Mouse (Mus musculus) forebrain, embryonic 12.5 days (tissue): ENCODE data around the gene Ccdc138. TPM values are rescaled to one million over a fixed set of nuclear protein-coding genes. Genes with fewer than 3 reads are reported as not detected.
"Not testable (repeated sequence)": the region's sequence is repeated elsewhere in the genome, so short reads cannot be mapped to it uniquely, and the experiment has no call there.

ENCODE experiments used
- ATAC-seq: fragments of 200-750 bp; cut with Nextera tagmentation; 2 replicates; pipeline ENCODE4 v1.8.0; 2017; ENCODE audit warnings: moderate TSS enrichment; ENCODE audit not compliant: low FRiP score
- H3K27ac ChIP-seq: fragments of 300-500 bp; sonication (generic); 2 replicates; pipeline ENCODE4 v1.5.1; 2016; ENCODE audit warnings: mild to moderate bottlenecking
- H3K27me3 ChIP-seq: fragments of 300-500 bp; sonication (generic); 2 replicates; pipeline ENCODE4 v1.6.1; 2016; ENCODE audit warnings: mild to moderate bottlenecking
- H3K36me3 ChIP-seq: fragments of 300-500 bp; sonication (generic); replicated peaks from 2 replicates; pipeline ENCODE4 v1.6.1; 2016; ENCODE audit warnings: mild to moderate bottlenecking
- H3K4me1 ChIP-seq: fragments of 300-500 bp; sonication (generic); 2 replicates; pipeline ENCODE4 v1.6.1; 2016
- H3K4me2 ChIP-seq: fragments of 300-500 bp; sonication (generic); 2 replicates; pipeline ENCODE4 v1.6.1; 2016; ENCODE audit warnings: mild to moderate bottlenecking, moderate library complexity
- H3K4me3 ChIP-seq: fragments of 300-500 bp; sonication (generic); replicated peaks from 2 replicates; pipeline ENCODE4 v1.5.1; 2016; ENCODE audit warnings: mild to moderate bottlenecking
- H3K9ac ChIP-seq: fragments of 300-500 bp; sonication (generic); 2 replicates; pipeline ENCODE4 v1.6.1; 2016; ENCODE audit warnings: mild to moderate bottlenecking
- H3K9me3 ChIP-seq: fragments of 300-500 bp; sonication (generic); 2 replicates; pipeline ENCODE4 v1.6.1; 2016
- WGBS: fragments of 180-500 bp; shearing (Covaris S2); methylation state at CpG from one replicate; pipeline ENCODE4 v1.1.7; 2016; 5-methylcytosine and 5-hydroxymethylcytosine counted together
- polyA plus RNA-seq: library from polyadenylated mRNA; unstranded; fragments of >200 nt; fragmentation: Nextera tagmentation; extraction: Ambion mirVana; gene quantifications from 2 replicates; pipeline ENCODE4 v1.2.1, GENCODE M21; 2016

Gene Ccdc138
- polyA plus RNA-seq, 1 experiment from 2014 or later, result 17.0 TPM

- H3K9ac ChIP-seq, result no peak overlapping the region
- 77% methylated on average over 10 of the region's 10 CpGs for WGBS
- no peak overlapping the region for H3K27ac ChIP-seq
- H3K27me3 ChIP-seq, result no peaks in the 10 kb centered on the region
- H3K4me3 ChIP-seq, result no peak overlapping the region
- no peaks in the 10 kb centered on the region for H3K4me1 ChIP-seq
- H3K9me3 ChIP-seq, result no peaks in the 10 kb centered on the region
- H3K4me2 ChIP-seq, result no peak overlapping the region
- H3K36me3 ChIP-seq, result peaks cover 36% of the 10 kb centered on the region
- no peak for ATAC-seq
Observed at GRCm38 (mm10) chr10:58530896-58531790, 33.4 kb downstream of the Ccdc138 start.

GRCm38 (mm10) chr10:58532177-58532576, 34.4 kb downstream of the Ccdc138 start:
- H3K4me1 ChIP-seq, result no peaks in the 10 kb centered on the region
- no peak overlapping the region for H3K4me3 ChIP-seq
- H3K4me2 ChIP-seq, result no peak overlapping the region
- H3K9ac ChIP-seq, result no peak overlapping the region
- no peak overlapping the region for H3K27ac ChIP-seq
- ATAC-seq, result no peak
- WGBS, result 93% methylated on average over 2 of the region's 2 CpGs
- H3K27me3 ChIP-seq, result no peaks in the 10 kb centered on the region
- peaks cover 36% of the 10 kb centered on the region for H3K36me3 ChIP-seq
- H3K9me3 ChIP-seq, result no peaks in the 10 kb centered on the region

- not testable (repeated sequence) for H3K4me1 ChIP-seq, ATAC-seq, H3K4me3 ChIP-seq, H3K27me3 ChIP-seq, H3K9me3 ChIP-seq, H3K27ac ChIP-seq, H3K9ac ChIP-seq, H3K4me2 ChIP-seq
- H3K36me3 ChIP-seq, result peaks cover 23% of the 10 kb centered on the region
- 87% methylated on average over 5 of the region's 5 CpGs for WGBS
Observed at GRCm38 (mm10) chr10:58536276-58536675, 38.5 kb downstream of the Ccdc138 start.

GRCm38 (mm10) chr10:58540613-58541012, 42.9 kb downstream of the Ccdc138 start:
- no peak for ATAC-seq

GRCm38 (mm10) chr10:58548739-58549138, 51.0 kb downstream of the Ccdc138 start:
- Histone ChIP-seq H3K4me3 (no peak overlapping the region), H3K27me3 (no peaks in the 10 kb centered on the region), H3K36me3 (peaks cover 4% of the 10 kb centered on the region; the same call in 1 of the 2 replicates), H3K27ac (no peak overlapping the region), H3K9ac (no peak overlapping the region), H3K4me1 (no peaks in the 10 kb centered on the region), H3K9me3 (no peaks in the 10 kb centered on the region), H3K4me2 (no peak overlapping the region)
- ATAC-seq, result no peak

More at GRCm38 (mm10) chr10:58540613-58541012, 42.9 kb downstream of the Ccdc138 start:
- 51% methylated on average over 13 of the region's 13 CpGs for WGBS
- H3K4me1 ChIP-seq, result no peaks in the 10 kb centered on the region
- peaks cover 23% of the 10 kb centered on the region for H3K36me3 ChIP-seq
- no peak overlapping the region for H3K4me2 ChIP-seq
- no peaks in the 10 kb centered on the region for H3K9me3 ChIP-seq
- no peaks in the 10 kb centered on the region for H3K27me3 ChIP-seq
- H3K27ac ChIP-seq, result no peak overlapping the region
- H3K4me3 ChIP-seq, result no peak overlapping the region
- H3K9ac ChIP-seq, result no peak overlapping the region

GRCm38 (mm10) chr10:58554693-58555387, 57.1 kb downstream of the Ccdc138 start:
- Histone ChIP-seq H3K4me3 (no peak overlapping the region), H3K9me3 (no peaks in the 10 kb centered on the region), H3K27me3 (no peaks in the 10 kb centered on the region), H3K4me1 (no peaks in the 10 kb centered on the region), H3K36me3 (no peaks in the 10 kb centered on the region), H3K9ac (no peak overlapping the region), H3K4me2 (no peak overlapping the region), H3K27ac (no peak overlapping the region)
- 93% methylated on average over 8 of the region's 8 CpGs for WGBS
- ATAC-seq, result no peak

GRCm38 (mm10) chr10:58559098-58559497, 61.4 kb downstream of the Ccdc138 start:
- Histone ChIP-seq H3K4me1 (no peaks in the 10 kb centered on the region), H3K27me3 (no peaks in the 10 kb centered on the region), H3K4me3 (no peak overlapping the region), H3K27ac (no peak overlapping the region), H3K9me3 (no peaks in the 10 kb centered on the region), H3K9ac (no peak overlapping the region), H3K36me3 (no peaks in the 10 kb centered on the region), H3K4me2 (no peak overlapping the region)
- ATAC-seq, result 0 out of 2 replicates have a peak, but pooled peaks have one; percentile 41
- 27% methylated on average over 7 of the region's 7 CpGs for whole genome bisulfite sequencing

GRCm38 (mm10) chr10:58559901-58560300, 62.2 kb downstream of the Ccdc138 start:
- WGBS, result 13% methylated on average over 3 of the region's 3 CpGs
- H3K4me1 ChIP-seq, result no peaks in the 10 kb centered on the region
- H3K27me3 ChIP-seq, result no peaks in the 10 kb centered on the region
- H3K4me3 ChIP-seq, result no peak overlapping the region
- H3K9ac ChIP-seq, result no peak overlapping the region
- no peaks in the 10 kb centered on the region for H3K9me3 ChIP-seq
- ATAC-seq, result peak; percentile 61; the same call in 1 of the 2 replicates
- no peaks in the 10 kb centered on the region for H3K36me3 ChIP-seq
- H3K4me2 ChIP-seq, result no peak overlapping the region
- H3K27ac ChIP-seq, result no peak overlapping the region

GRCm38 (mm10) chr10:58560521-58560920, 62.8 kb downstream of the Ccdc138 start:
- 95% methylated on average over 6 of the region's 6 CpGs for WGBS
- Histone ChIP-seq H3K9ac (no peak overlapping the region), H3K27me3 (no peaks in the 10 kb centered on the region)

GRCm38 (mm10) chr10:58585427-58586223, 87.9 kb downstream of the Ccdc138 start:
- Histone ChIP-seq H3K36me3 (no peaks in the 10 kb centered on the region), H3K27me3 (no peaks in the 10 kb centered on the region), H3K4me2 (no peak overlapping the region), H3K9ac (no peak overlapping the region), H3K9me3 (0 out of 2 replicates have a peak, but pooled peaks cover 3% of the 10 kb centered on the region), H3K27ac (no peak overlapping the region), H3K4me1 (no peaks in the 10 kb centered on the region), H3K4me3 (no peak overlapping the region)
- 72% methylated on average over 5 of the region's 5 CpGs for WGBS
- no peak for ATAC-seq

More at GRCm38 (mm10) chr10:58560521-58560920, 62.8 kb downstream of the Ccdc138 start:
- no peaks in the 10 kb centered on the region for H3K9me3 ChIP-seq
- no peaks in the 10 kb centered on the region for H3K4me1 ChIP-seq
- no peak overlapping the region for H3K4me2 ChIP-seq
- no peak overlapping the region for H3K27ac ChIP-seq
- no peak overlapping the region for H3K4me3 ChIP-seq
- ATAC-seq, result no peak
- no peaks in the 10 kb centered on the region for H3K36me3 ChIP-seq

GRCm38 (mm10) chr10:58594486-58594885, 96.7 kb downstream of the Ccdc138 start:
- no peaks in the 10 kb centered on the region for H3K27me3 ChIP-seq
- H3K9me3 ChIP-seq, result no peaks in the 10 kb centered on the region
- H3K27ac ChIP-seq, result no peak overlapping the region
- H3K36me3 ChIP-seq, result no peaks in the 10 kb centered on the region
- H3K4me1 ChIP-seq, result no peaks in the 10 kb centered on the region
- no peak overlapping the region for H3K9ac ChIP-seq
- ATAC-seq, result no peak
- no peak overlapping the region for H3K4me3 ChIP-seq
- 95% methylated on average over 3 of the region's 3 CpGs for WGBS
- H3K4me2 ChIP-seq, result no peak overlapping the region

GRCm38 (mm10) chr10:58595197-58595596, 97.4 kb downstream of the Ccdc138 start:
- Histone ChIP-seq H3K4me2 (no peak overlapping the region), H3K27ac (no peak overlapping the region), H3K36me3 (no peaks in the 10 kb centered on the region), H3K4me3 (no peak overlapping the region), H3K9ac (no peak overlapping the region), H3K4me1 (no peaks in the 10 kb centered on the region), H3K27me3 (no peaks in the 10 kb centered on the region), H3K9me3 (no peaks in the 10 kb centered on the region)
- WGBS, result 92% methylated on average over 3 of the region's 3 CpGs
- ATAC-seq, result no peak
